Mouse (Mus musculus): ENCODE measurements around the gene Arhgap10. TPM values are rescaled to one million over a fixed set of nuclear protein-coding genes. Genes with fewer than 3 reads are reported as not detected.
A peak's percentile ranks its signal among the peaks of the same experiment; 100 is the strongest.

Arhgap10 gene
- polyA plus RNA-seq, 1 experiment from 2014 or later: 34.6 TPM

DNA sequence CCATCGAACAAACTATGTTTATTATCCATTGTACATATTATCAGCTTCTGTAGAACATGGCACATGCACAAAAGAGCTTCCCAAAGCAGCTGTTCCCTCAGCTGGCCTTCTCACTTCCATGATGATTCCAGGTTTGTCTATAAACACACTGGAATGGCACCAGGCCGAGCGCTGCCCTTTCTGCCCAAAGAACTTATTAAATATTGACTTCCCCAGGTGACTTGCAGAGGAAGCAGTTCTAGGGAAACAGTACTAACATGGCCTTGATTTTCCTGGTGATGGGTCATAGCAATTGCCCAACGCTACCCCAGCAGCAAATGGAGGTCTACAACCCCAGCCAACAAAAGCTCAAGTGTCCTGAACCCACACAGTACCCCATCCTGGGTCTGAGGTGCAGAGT, 239.5 kb downstream of the Arhgap10 start:
- Histone ChIP-seq H3K36me3 (ENCODE audit: control insufficient read depth, insufficient read depth, low read length) (no peaks in the 10 kb centered on the region), H3K9ac (replicated peaks; ENCODE audit: low read depth, low read length) (no peak overlapping the region), H3K9me3 (ENCODE audit: control insufficient read depth, low read depth, low read length) (no peaks in the 10 kb centered on the region), H3K27me3 (ENCODE audit: control insufficient read depth, insufficient read depth, low read length) (no peaks in the 10 kb centered on the region), H3K4me3 (ENCODE audit: low read depth, low read length) (no peak overlapping the region), H3K4me2 (replicated peaks; ENCODE audit: low read depth, low read length) (no peak overlapping the region), H3K4me1 (ENCODE audit: control insufficient read depth, insufficient read depth, low read length) (no peaks in the 10 kb centered on the region), H3K27ac (ENCODE audit: low read length) (no peak overlapping the region)
- WGBS: 93% methylated on average over 4 of the region's 4 CpGs
- ATAC-seq (ENCODE audit: insufficient number of reproducible peaks, insufficient read depth, low FRiP score, low read depth): no peak

DNA sequence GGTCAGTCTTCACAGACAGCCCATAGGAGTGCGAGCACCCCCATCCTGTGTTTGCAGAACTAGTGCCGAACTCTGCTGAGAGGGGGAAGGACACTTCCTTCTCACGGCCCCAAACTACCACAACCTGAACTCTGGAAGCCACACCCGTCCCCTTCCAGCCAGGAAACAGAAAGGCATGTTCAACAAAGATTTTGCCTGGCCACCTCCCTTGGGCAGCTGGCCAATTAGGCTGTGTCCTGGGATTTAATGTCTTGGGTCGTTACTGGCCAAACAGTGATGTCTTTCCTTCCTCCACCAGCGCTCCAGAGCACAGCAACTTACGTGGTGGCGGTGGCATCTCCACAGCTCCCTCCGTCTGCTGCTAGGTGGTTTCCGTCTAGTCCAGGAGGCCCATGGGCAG, 240.9 kb downstream of the Arhgap10 start:
- H3K4me2 ChIP-seq (replicated peaks; ENCODE audit: low read depth, low read length): no peak overlapping the region
- WGBS: 75% methylated on average over 10 of the region's 10 CpGs
- H3K9ac ChIP-seq (replicated peaks; ENCODE audit: low read depth, low read length): no peak overlapping the region
- H3K27me3 ChIP-seq (ENCODE audit: control insufficient read depth, insufficient read depth, low read length): no peaks in the 10 kb centered on the region
- no peak overlapping the region for H3K27ac ChIP-seq (ENCODE audit: low read length)
- no peak for ATAC-seq (ENCODE audit: insufficient number of reproducible peaks, insufficient read depth, low FRiP score, low read depth)
- H3K9me3 ChIP-seq (ENCODE audit: control insufficient read depth, low read depth, low read length): no peaks in the 10 kb centered on the region
- no peak overlapping the region for H3K4me3 ChIP-seq (ENCODE audit: low read depth, low read length)
- no peaks in the 10 kb centered on the region for H3K4me1 ChIP-seq (ENCODE audit: control insufficient read depth, insufficient read depth, low read length)
- no peaks in the 10 kb centered on the region for H3K36me3 ChIP-seq (ENCODE audit: control insufficient read depth, insufficient read depth, low read length)

DNA sequence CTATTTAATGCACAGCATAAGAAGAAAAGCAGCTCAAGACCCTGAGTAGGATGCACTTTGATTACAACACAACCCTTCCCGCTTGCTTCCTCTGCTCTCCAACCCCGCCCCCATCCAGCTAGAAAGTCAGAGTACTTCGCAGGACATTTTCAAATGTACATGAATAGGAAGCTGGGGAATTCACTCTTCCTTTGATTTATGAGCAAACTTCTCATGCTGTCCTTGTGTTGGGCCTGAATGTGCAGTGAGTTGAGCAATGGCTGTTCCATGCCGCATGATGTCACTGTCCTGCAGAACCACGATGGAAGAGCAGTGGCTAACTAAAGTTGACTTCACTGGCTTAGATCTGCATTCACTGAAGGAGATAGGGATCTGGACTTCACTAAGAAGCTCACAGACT, 242.2 kb downstream of the Arhgap10 start:
- Histone ChIP-seq H3K9me3 (ENCODE audit: control insufficient read depth, low read depth, low read length) (no peaks in the 10 kb centered on the region), H3K27ac (ENCODE audit: low read length) (no peak overlapping the region), H3K4me3 (ENCODE audit: low read depth, low read length) (no peak overlapping the region), H3K36me3 (ENCODE audit: control insufficient read depth, insufficient read depth, low read length) (no peaks in the 10 kb centered on the region), H3K4me1 (ENCODE audit: control insufficient read depth, insufficient read depth, low read length) (no peaks in the 10 kb centered on the region), H3K9ac (replicated peaks; ENCODE audit: low read depth, low read length) (no peak overlapping the region), H3K4me2 (replicated peaks; ENCODE audit: low read depth, low read length) (no peak overlapping the region), H3K27me3 (ENCODE audit: control insufficient read depth, insufficient read depth, low read length) (no peaks in the 10 kb centered on the region)
- 87% methylated on average over 5 of the region's 5 CpGs for WGBS
- ATAC-seq (ENCODE audit: insufficient number of reproducible peaks, insufficient read depth, low FRiP score, low read depth): no peak

DNA sequence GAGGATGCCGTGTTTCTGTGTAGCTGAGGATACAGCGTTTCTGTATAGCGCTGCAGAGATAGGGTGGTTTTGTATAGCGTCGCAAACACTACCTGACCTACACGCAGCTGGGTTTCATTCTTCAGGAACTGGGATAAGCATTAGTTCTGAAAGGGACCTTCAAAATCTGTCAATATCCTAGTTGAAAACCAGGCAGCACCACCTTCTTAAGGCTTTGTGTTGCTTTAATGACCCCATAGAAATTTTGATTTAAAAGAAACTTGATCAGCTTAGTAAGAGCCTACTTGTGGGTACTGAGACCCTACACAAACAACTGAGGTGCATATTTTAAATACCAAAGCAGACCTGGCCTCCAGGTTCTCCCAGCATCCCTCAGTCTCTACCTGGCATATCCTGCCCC, 245.6 kb downstream of the Arhgap10 start:
- 84% methylated on average over 6 of the region's 6 CpGs for WGBS
- no peak for ATAC-seq (ENCODE audit: insufficient number of reproducible peaks, insufficient read depth, low FRiP score, low read depth)
- peaks cover 6% of the 10 kb centered on the region; the same call in 1 of the 2 replicates for H3K9me3 ChIP-seq (ENCODE audit: control insufficient read depth, low read depth, low read length)
- no peak overlapping the region for H3K9ac ChIP-seq (replicated peaks; ENCODE audit: low read depth, low read length)
- no peak overlapping the region for H3K27ac ChIP-seq (ENCODE audit: low read length)
- no peaks in the 10 kb centered on the region for H3K27me3 ChIP-seq (ENCODE audit: control insufficient read depth, insufficient read depth, low read length)
- no peak overlapping the region for H3K4me3 ChIP-seq (ENCODE audit: low read depth, low read length)
- H3K4me2 ChIP-seq (replicated peaks; ENCODE audit: low read depth, low read length): no peak overlapping the region
- H3K4me1 ChIP-seq (ENCODE audit: control insufficient read depth, insufficient read depth, low read length): no peaks in the 10 kb centered on the region
- no peaks in the 10 kb centered on the region for H3K36me3 ChIP-seq (ENCODE audit: control insufficient read depth, insufficient read depth, low read length)

DNA sequence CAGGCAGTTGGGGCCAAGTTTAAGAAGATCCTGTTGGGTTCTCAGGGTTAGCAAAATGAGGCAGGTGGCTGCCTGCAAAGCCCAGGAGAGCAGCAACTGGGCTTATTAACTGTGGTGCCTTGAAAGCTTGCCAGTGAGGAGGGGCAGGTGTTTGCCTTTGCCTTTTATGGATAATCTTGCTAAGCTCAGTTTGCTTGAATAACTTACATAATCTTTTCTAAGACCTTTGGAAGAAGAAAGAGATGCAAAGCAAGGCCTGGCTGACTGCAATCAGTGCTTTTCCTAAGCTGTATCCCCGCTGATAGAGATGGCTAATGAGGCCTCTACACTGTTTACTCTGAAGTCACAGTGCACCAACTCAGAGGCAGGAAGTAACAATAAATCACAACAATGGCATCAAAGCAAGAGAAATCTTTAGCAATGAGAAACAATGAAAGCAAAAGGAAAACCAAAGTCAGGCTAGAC, 249.8 kb downstream of the Arhgap10 start:
- no peaks in the 10 kb centered on the region for H3K27me3 ChIP-seq (ENCODE audit: control insufficient read depth, insufficient read depth, low read length)
- no peak overlapping the region for H3K4me3 ChIP-seq (ENCODE audit: low read depth, low read length)
- 28% methylated on average over 1 of the region's 1 CpGs for WGBS
- H3K4me1 ChIP-seq (ENCODE audit: control insufficient read depth, insufficient read depth, low read length): no peaks in the 10 kb centered on the region
- peak overlapping the region; percentile 15; the same call in 1 of the 2 replicates for H3K27ac ChIP-seq (ENCODE audit: low read length)
- H3K36me3 ChIP-seq (ENCODE audit: control insufficient read depth, insufficient read depth, low read length): no peaks in the 10 kb centered on the region
- peaks cover 6% of the 10 kb centered on the region; the same call in 1 of the 2 replicates for H3K9me3 ChIP-seq (ENCODE audit: control insufficient read depth, low read depth, low read length)
- H3K9ac ChIP-seq (replicated peaks; ENCODE audit: low read depth, low read length): no peak overlapping the region
- H3K4me2 ChIP-seq (replicated peaks; ENCODE audit: low read depth, low read length): no peak overlapping the region
- peak; percentile 44; the same call in 1 of the 2 replicates for ATAC-seq (ENCODE audit: insufficient number of reproducible peaks, insufficient read depth, low FRiP score, low read depth)

DNA sequence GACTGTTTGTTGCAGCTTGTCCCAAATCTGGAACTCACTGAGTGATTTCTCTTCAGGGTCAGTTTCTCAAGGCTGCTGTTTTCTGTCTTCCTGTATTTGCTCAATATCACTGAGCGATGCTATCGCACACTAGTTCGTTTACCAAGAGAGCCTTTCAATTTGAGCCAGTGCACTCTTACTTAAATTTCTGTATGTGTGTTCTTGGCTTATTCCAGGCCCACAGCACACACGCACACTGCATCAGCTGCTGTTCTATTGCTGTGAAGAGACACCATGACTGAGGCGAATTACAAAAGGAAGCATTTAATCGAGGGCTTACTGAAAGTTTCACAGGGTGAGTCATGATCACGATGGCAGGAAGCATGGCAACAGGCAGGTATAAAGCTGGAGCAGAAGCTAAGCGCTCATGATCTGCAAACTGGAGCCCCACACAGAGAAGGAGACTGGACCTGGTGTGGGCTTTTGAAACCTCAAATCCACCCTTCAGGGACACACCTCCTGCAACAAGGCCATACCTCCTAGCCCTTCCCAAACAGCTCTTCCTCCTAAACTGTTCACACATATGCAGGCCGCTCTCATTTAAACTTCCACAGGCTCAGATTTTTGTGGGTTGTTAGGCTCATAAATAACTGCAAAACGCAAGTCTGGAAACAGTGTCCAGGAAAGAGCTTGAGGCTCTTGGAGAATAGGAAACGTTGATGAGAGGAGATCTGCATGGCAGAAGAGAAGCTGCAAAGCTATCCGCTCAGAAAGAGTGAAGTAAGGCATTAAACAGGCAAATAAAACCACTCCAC, 255.3 kb downstream of the Arhgap10 start:
- ATAC-seq (ENCODE audit: insufficient number of reproducible peaks, insufficient read depth, low FRiP score, low read depth): no peak
- peaks cover 8% of the 10 kb centered on the region; the same call in 1 of the 2 replicates for H3K36me3 ChIP-seq (ENCODE audit: control insufficient read depth, insufficient read depth, low read length)
- no peaks in the 10 kb centered on the region for H3K27me3 ChIP-seq (ENCODE audit: control insufficient read depth, insufficient read depth, low read length)
- no peaks in the 10 kb centered on the region for H3K9me3 ChIP-seq (ENCODE audit: control insufficient read depth, low read depth, low read length)
- WGBS: 71% methylated on average over 12 of the region's 12 CpGs
- no peak overlapping the region for H3K4me3 ChIP-seq (ENCODE audit: low read depth, low read length)
- no peak overlapping the region for H3K4me2 ChIP-seq (replicated peaks; ENCODE audit: low read depth, low read length)
- peaks cover 4% of the 10 kb centered on the region; the same call in 1 of the 2 replicates for H3K4me1 ChIP-seq (ENCODE audit: control insufficient read depth, insufficient read depth, low read length)
- H3K27ac ChIP-seq (ENCODE audit: low read length): no peak overlapping the region
- H3K9ac ChIP-seq (replicated peaks; ENCODE audit: low read depth, low read length): no peak overlapping the region

DNA sequence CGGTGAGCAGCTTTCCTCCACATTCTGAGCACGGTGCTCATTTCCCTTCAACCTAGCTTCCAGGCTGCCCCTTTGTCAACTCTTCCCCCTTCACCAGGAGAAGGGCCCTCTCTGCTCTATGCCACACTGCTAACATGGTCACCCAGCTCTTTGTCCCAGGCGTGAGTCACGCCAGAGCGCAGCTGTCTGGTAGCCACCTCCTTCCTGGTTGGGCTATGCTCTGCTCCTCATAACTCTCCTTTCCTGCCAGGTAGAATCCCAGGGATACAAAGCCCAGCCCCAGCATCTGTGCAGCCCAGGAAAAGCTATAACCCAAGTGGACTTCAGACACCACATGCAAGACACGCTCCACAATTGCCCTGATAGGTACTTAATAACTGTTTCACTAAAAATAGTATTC, 256.5 kb downstream of the Arhgap10 start:
- ATAC-seq (ENCODE audit: insufficient number of reproducible peaks, insufficient read depth, low FRiP score, low read depth): no peak
- peaks cover 16% of the 10 kb centered on the region; the same call in 1 of the 2 replicates for H3K36me3 ChIP-seq (ENCODE audit: control insufficient read depth, insufficient read depth, low read length)
- no peak overlapping the region for H3K27ac ChIP-seq (ENCODE audit: low read length)
- H3K27me3 ChIP-seq (ENCODE audit: control insufficient read depth, insufficient read depth, low read length): no peaks in the 10 kb centered on the region
- peaks cover 4% of the 10 kb centered on the region; the same call in 1 of the 2 replicates for H3K4me1 ChIP-seq (ENCODE audit: control insufficient read depth, insufficient read depth, low read length)
- no peak overlapping the region for H3K4me2 ChIP-seq (replicated peaks; ENCODE audit: low read depth, low read length)
- WGBS: 81% methylated on average over 6 of the region's 6 CpGs
- no peak overlapping the region for H3K4me3 ChIP-seq (ENCODE audit: low read depth, low read length)
- no peaks in the 10 kb centered on the region for H3K9me3 ChIP-seq (ENCODE audit: control insufficient read depth, low read depth, low read length)
- H3K9ac ChIP-seq (replicated peaks; ENCODE audit: low read depth, low read length): no peak overlapping the region

DNA sequence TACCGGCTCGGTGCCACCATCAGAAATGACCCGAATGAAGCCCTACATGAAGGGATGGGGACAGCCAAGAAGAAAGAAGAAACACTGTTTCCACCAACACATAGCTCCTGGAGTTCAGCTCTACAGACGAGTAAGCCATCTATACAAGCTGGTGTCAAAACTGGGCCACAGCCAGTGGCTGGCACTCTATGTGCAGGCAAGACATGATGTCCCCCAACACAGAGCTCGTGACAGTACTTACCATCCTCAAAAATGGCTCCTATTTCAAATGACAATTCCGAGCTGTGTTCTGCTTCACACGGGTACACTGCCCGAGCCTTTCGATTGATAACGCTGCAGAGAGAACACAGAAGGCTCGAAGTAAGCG, 260.7 kb downstream of the Arhgap10 start:
- no peak overlapping the region for H3K4me2 ChIP-seq (replicated peaks; ENCODE audit: low read depth, low read length)
- no peaks in the 10 kb centered on the region for H3K9me3 ChIP-seq (ENCODE audit: control insufficient read depth, low read depth, low read length)
- no peak overlapping the region for H3K4me3 ChIP-seq (ENCODE audit: low read depth, low read length)
- peaks cover 23% of the 10 kb centered on the region; the same call in 1 of the 2 replicates for H3K36me3 ChIP-seq (ENCODE audit: control insufficient read depth, insufficient read depth, low read length)
- H3K4me1 ChIP-seq (ENCODE audit: control insufficient read depth, insufficient read depth, low read length): peaks cover 4% of the 10 kb centered on the region; the same call in 1 of the 2 replicates
- no peak for ATAC-seq (ENCODE audit: insufficient number of reproducible peaks, insufficient read depth, low FRiP score, low read depth)
- H3K27ac ChIP-seq (ENCODE audit: low read length): no peak overlapping the region
- WGBS: 92% methylated on average over 12 of the region's 12 CpGs
- H3K27me3 ChIP-seq (ENCODE audit: control insufficient read depth, insufficient read depth, low read length): no peaks in the 10 kb centered on the region
- no peak overlapping the region for H3K9ac ChIP-seq (replicated peaks; ENCODE audit: low read depth, low read length)
